Mouse (Mus musculus) brain, adult 10 weeks (tissue): ENCODE measurements around the gene Med14. TPM values are rescaled to one million over a fixed set of nuclear protein-coding genes. Genes with fewer than 3 reads are reported as not detected.

Experiments used
- polyA plus RNA-seq: library from polyadenylated mRNA; stranded (reverse); fragments of 350-450 nt; fragmentation: Illumina TruSeq; extraction: RNeasy Lipid Tissue Mini Kit (QIAGEN cat#74804); gene quantifications from one replicate; pipeline ENCODE4 v1.2.3, GENCODE M21; 2015; ENCODE audit warnings: low read depth, low replicate concordance

The Med14 gene
- 37.0 TPM for polyA plus RNA-seq

DNA sequence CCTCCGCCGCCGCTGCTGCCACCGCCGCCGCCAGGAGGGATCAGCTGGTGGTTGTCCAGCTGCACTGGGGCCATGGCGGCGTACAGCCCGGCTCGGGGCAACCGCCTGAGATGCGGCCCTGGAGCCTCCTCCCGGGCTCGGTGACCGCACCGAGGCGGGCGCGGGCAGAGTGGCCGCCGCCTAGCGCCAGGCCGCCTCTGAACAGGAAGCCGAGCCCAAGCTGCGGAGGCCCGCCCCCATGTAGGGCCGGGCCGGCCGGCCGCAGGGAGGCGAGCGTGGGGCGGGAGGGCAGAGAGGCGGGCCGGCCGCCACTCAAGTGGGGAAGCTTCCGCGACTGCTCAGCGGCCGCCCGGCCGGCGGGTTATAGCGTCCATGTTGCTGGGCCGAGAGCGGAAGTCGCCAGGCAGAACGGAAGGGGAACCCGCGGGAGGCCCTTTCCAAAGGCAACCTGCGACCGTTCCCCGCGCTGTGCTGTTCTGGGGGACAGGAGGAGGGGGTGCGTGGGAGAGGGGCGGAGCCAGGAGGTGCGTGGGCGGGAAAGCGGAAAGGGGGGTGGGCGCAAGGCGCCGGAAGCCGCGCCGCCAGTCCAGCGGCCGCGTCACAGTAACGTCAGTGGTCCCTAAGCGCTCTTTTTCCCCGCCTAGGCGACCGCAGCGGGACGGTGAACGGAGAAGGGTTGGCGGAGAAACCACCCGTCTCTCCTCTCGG, at the start of gene Med14:
TSS of gene Med14 (minus strand) at position 448 of the 708 bp plus-strand sequence.

GRCm38 (mm10) chrX:12673054-12673775, 88.7 kb downstream of the Med14 start, which contains the start of gene 1810030O07Rik:
Gene 1810030O07Rik (minus strand): TSS chrX:12673668.

Other genes with a start within 250 kb of the Med14 start
- gene Atp6ap2, start 174.3 kb downstream of the Med14 start, polyA plus RNA-seq, result 336 TPM
- 20.3 TPM for gene 1810030O07Rik, start 88.4 kb downstream of the Med14 start, polyA plus RNA-seq